In genomic region chr10:77068469-77068868, GRCm38 (mm10) we compare ENCODE assay signal across 16 mouse cellular contexts.
"Had no signal": no experiment of that assay in that cellular context is flagged by ENCODE, and none has a peak within 500 bp of the region (broad histone marks: within the 10 kb centered on the region; RNA-seq: fewer than 3 reads in every experiment).

No protein-coding gene starts in this region.

- H3K9ac ChIP-seq: kidney, embryonic 15.5 days; midbrain, embryonic 13.5 days; neural tube, embryonic 15.5 days had no signal

- H3K27me3 ChIP-seq: kidney, embryonic 15.5 days; midbrain, embryonic 13.5 days; neural tube, embryonic 15.5 days had no signal

- H3K27ac ChIP-seq: kidney, embryonic 15.5 days; left cerebral cortex, adult 2 months; limb, embryonic 10.5 days; macrophage; midbrain, embryonic 13.5 days; neural tube, embryonic 15.5 days had no signal

- H3K4me1 ChIP-seq: kidney, embryonic 15.5 days; limb, embryonic 10.5 days; midbrain, embryonic 13.5 days; neural tube, embryonic 15.5 days had no signal

- H3K36me3 ChIP-seq: midbrain, embryonic 13.5 days; neural tube, embryonic 15.5 days had no signal

- ATAC-seq: intestine, embryonic 16.5 days; lung, postnatal 0 days; midbrain, embryonic 13.5 days had no signal

- H3K4me3 ChIP-seq: kidney, embryonic 15.5 days; left cerebral cortex, adult 2 months; limb, embryonic 10.5 days; midbrain, embryonic 13.5 days; myocyte; neural tube, embryonic 15.5 days had no signal

- DNase-seq: kidney, adult 2 months; kidney, postnatal 14 days; lung, adult 2 months; right cerebral cortex, postnatal 4 days; spleen, adult 18-20 months; thymus, adult 18-20 months; thymus, postnatal 14 days had no signal

- H3K4me2 ChIP-seq: kidney, embryonic 15.5 days; midbrain, embryonic 13.5 days; neural tube, embryonic 15.5 days had no signal

- H3K9me3 ChIP-seq: kidney, embryonic 15.5 days; limb, embryonic 10.5 days; midbrain, embryonic 13.5 days; neural tube, embryonic 15.5 days had no signal
